Mouse (Mus musculus) T-helper 1 cell (primary cell): Measurements from ENCODE around the gene Smyd2.

Experiments used
- in situ Hi-C: fragments of 300-600 bp; cut with MboI, MseI; formaldehyde crosslinking; loops from one replicate; pipeline ENCODE4 v1.15.1; 2025; ENCODE audit warnings: high pct_unique_total_duplicates

The Smyd2 gene

GRCm38 (mm10) chr1:189921818-189922592 is at the start of gene Smyd2:
Gene Smyd2 (minus strand): TSS chr1:189922363.
- in situ Hi-C loops = no loop called here

- in situ Hi-C loops = no loop called here
Observed at GRCm38 (mm10) chr1:189970381-189970780, 48.2 kb upstream of the Smyd2 start.

- in situ Hi-C loops = no loop called here
Observed at GRCm38 (mm10) chr1:189968027-189968426, 45.9 kb upstream of the Smyd2 start.

- in situ Hi-C loops = no loop called here
Observed at GRCm38 (mm10) chr1:189960481-189960880, 38.3 kb upstream of the Smyd2 start.

GRCm38 (mm10) chr1:189959802-189960201 is 37.6 kb upstream of the Smyd2 start:
- in situ Hi-C loops = no loop called here

- in situ Hi-C loops = no loop called here
Observed at GRCm38 (mm10) chr1:189951861-189952260, 29.7 kb upstream of the Smyd2 start.

GRCm38 (mm10) chr1:189947411-189947810 is 25.2 kb upstream of the Smyd2 start:
- in situ Hi-C loops = loop anchor here (25.0 kb wide), 1 partner anchor 935 kb away; the partner anchor contains the start of gene Kctd3

- in situ Hi-C loops = loop anchor here (25.0 kb wide), 1 partner anchor 934 kb away; the partner anchor contains the start of gene Kctd3
Observed at GRCm38 (mm10) chr1:189946126-189946525, 24.0 kb upstream of the Smyd2 start.

GRCm38 (mm10) chr1:189941786-189942185 is 19.6 kb upstream of the Smyd2 start:
- in situ Hi-C loops = loop anchor here (25.0 kb wide), 1 partner anchor 929 kb away; the partner anchor contains the start of gene Kctd3

GRCm38 (mm10) chr1:189936436-189937105 is 14.4 kb upstream of the Smyd2 start:
- in situ Hi-C loops = loop anchor here (25.0 kb wide), 1 partner anchor 924 kb away; the partner anchor contains the start of gene Kctd3

- in situ Hi-C loops = loop anchor here (25.0 kb wide), 1 partner anchor 921 kb away; the partner anchor contains the start of gene Kctd3
Observed at GRCm38 (mm10) chr1:189933480-189934202, 11.5 kb upstream of the Smyd2 start.

- in situ Hi-C loops = loop anchor here (25.0 kb wide), 1 partner anchor 921 kb away; the partner anchor contains the start of gene Kctd3
Observed at GRCm38 (mm10) chr1:189932976-189933375, 10.8 kb upstream of the Smyd2 start.

- in situ Hi-C loops = loop anchor here (25.0 kb wide), 1 partner anchor 920 kb away; the partner anchor contains the start of gene Kctd3
Observed at GRCm38 (mm10) chr1:189932190-189932589, 10.0 kb upstream of the Smyd2 start.

GRCm38 (mm10) chr1:189929896-189930295 is 7.7 kb upstream of the Smyd2 start:
- in situ Hi-C loops = loop anchor here (25.0 kb wide), 1 partner anchor 918 kb away; the partner anchor contains the start of gene Kctd3

GRCm38 (mm10) chr1:189927644-189928043 is 5.5 kb upstream of the Smyd2 start:
- in situ Hi-C loops = loop anchor here (25.0 kb wide), 1 partner anchor 915 kb away; the partner anchor contains the start of gene Kctd3

GRCm38 (mm10) chr1:189926279-189926678 is 4.1 kb upstream of the Smyd2 start:
- in situ Hi-C loops = loop anchor here (25.0 kb wide), 1 partner anchor 914 kb away; the partner anchor contains the start of gene Kctd3

GRCm38 (mm10) chr1:189923871-189924568 is 1.9 kb upstream of the Smyd2 start:
- in situ Hi-C loops = no loop called here

- in situ Hi-C loops = no loop called here
Observed at GRCm38 (mm10) chr1:189923157-189923556, 994 bp upstream of the Smyd2 start.

- in situ Hi-C loops = no loop called here
Observed at GRCm38 (mm10) chr1:189922721-189923120, 558 bp upstream of the Smyd2 start.

- in situ Hi-C loops = no loop called here
Observed at GRCm38 (mm10) chr1:189921568-189921817, 670 bp downstream of the Smyd2 start.
